Mouse (Mus musculus): ENCODE data around the gene Lurap1. TPM values are rescaled to one million over a fixed set of nuclear protein-coding genes. Genes with fewer than 3 reads are reported as not detected.

The Lurap1 gene
- total RNA-seq, 2 experiments from 2014 or later, result 4.6 to 5.1 TPM

GRCm38 (mm10) chr4:116164759-116165554 lies 13.8 kb upstream of the Lurap1 start:
- intact Hi-C loops (cut with DNase I), result loop anchor here (5.0 kb wide), 1 partner anchor 172 kb away; no protein-coding TSS in a partner anchor
- DNase-seq, result no peak

GRCm38 (mm10) chr4:116162142-116162541 lies 11.0 kb upstream of the Lurap1 start:
- intact Hi-C loops (cut with DNase I), result no loop called here
- no peak for DNase-seq

- intact Hi-C loops (cut with DNase I), result no loop called here
- DNase-seq, result peak; percentile 45 to 54
Observed at GRCm38 (mm10) chr4:116160769-116161168, 9.6 kb upstream of the Lurap1 start.

- peak in 1 of 2 experiments; percentile 34 for DNase-seq
- intact Hi-C loops (cut with DNase I), result no loop called here
Observed at GRCm38 (mm10) chr4:116159912-116160311, 8.8 kb upstream of the Lurap1 start.

GRCm38 (mm10) chr4:116157882-116158281 lies 6.7 kb upstream of the Lurap1 start:
- intact Hi-C loops (cut with DNase I), result no loop called here
- no peak for DNase-seq

- intact Hi-C loops (cut with DNase I), result no loop called here
- DNase-seq, result no peak
Observed at GRCm38 (mm10) chr4:116152702-116153101, 1.6 kb upstream of the Lurap1 start.

GRCm38 (mm10) chr4:116150862-116151221 lies 296 bp downstream of the Lurap1 start:
- intact Hi-C loops (cut with DNase I), result no loop called here
- no peak for DNase-seq

GRCm38 (mm10) chr4:116150156-116150861 lies 829 bp downstream of the Lurap1 start:
- intact Hi-C loops (cut with DNase I), result no loop called here
- peak; percentile 73 to 75 for DNase-seq

GRCm38 (mm10) chr4:116149812-116150155 lies 1.4 kb downstream of the Lurap1 start:
- intact Hi-C loops (cut with DNase I), result no loop called here
- no peak for DNase-seq

GRCm38 (mm10) chr4:116143891-116144717 lies 7.0 kb downstream of the Lurap1 start:
- peak; percentile 75 to 76 for DNase-seq
- intact Hi-C loops (cut with DNase I), result no loop called here

GRCm38 (mm10) chr4:116143317-116143811 lies 7.8 kb downstream of the Lurap1 start:
- intact Hi-C loops (cut with DNase I), result no loop called here
- DNase-seq, result peak in 1 of 2 experiments; percentile 43

- intact Hi-C loops (cut with DNase I), result no loop called here
- DNase-seq, result no peak
Observed at GRCm38 (mm10) chr4:116142269-116142668, 8.9 kb downstream of the Lurap1 start.

- no peak for DNase-seq
- intact Hi-C loops (cut with DNase I), result no loop called here
Observed at GRCm38 (mm10) chr4:116141736-116142135, 9.4 kb downstream of the Lurap1 start.

GRCm38 (mm10) chr4:116140801-116141574 lies 10.2 kb downstream of the Lurap1 start:
- intact Hi-C loops (cut with DNase I), result no loop called here

GRCm38 (mm10) chr4:116137421-116137996 lies 13.6 kb downstream of the Lurap1 start:
- peak in 1 of 2 experiments; percentile 26 for DNase-seq
- intact Hi-C loops (cut with DNase I), result no loop called here

More at GRCm38 (mm10) chr4:116140801-116141574, 10.2 kb downstream of the Lurap1 start:
- DNase-seq, result no peak

- DNase-seq, result peak; percentile 24 to 34
- intact Hi-C loops (cut with DNase I), result loop anchor here (2.0 kb wide), 1 partner anchor 32 kb away; the partner anchor contains the start of gene Tspan1
Observed at GRCm38 (mm10) chr4:116134990-116135389, 16.1 kb downstream of the Lurap1 start.

- intact Hi-C loops (cut with DNase I), result no loop called here
- DNase-seq, result no peak
Observed at GRCm38 (mm10) chr4:116133126-116133525, 18.0 kb downstream of the Lurap1 start.

- intact Hi-C loops (cut with DNase I), result no loop called here
- DNase-seq, result no peak
Observed at GRCm38 (mm10) chr4:116127956-116128355, 23.2 kb downstream of the Lurap1 start.

- intact Hi-C loops (cut with DNase I), result no loop called here
- no peak for DNase-seq
Observed at GRCm38 (mm10) chr4:116125803-116126386, 25.2 kb downstream of the Lurap1 start.
